Mouse (Mus musculus): Measurements from ENCODE around the gene Rap1b. TPM values are rescaled to one million over a fixed set of nuclear protein-coding genes. Genes with fewer than 3 reads are reported as not detected.
"Not testable (repeated sequence)": the region's sequence is repeated elsewhere in the genome, so short reads cannot be mapped to it uniquely, and the experiment has no call there.

Gene Rap1b
- polyA plus RNA-seq (2015; fragmentation: Nextera tagmentation; extraction: Ambion mirVana), result 130 and 132 TPM in 2 replicates

GRCm38 (mm10) chr10:117845597-117846259, at the start of gene Rap1b:
Rap1b (minus strand) TSS chr10:117846035.
- ATAC-seq (ENCODE audit: low FRiP score, low TSS enrichment) (peak; percentile 97), DNase-seq (ENCODE audit: low spot score) (peak; percentile 98)
- H3K4me3 ChIP-seq (ENCODE audit: low read depth, low read length), result peak within 1 kb of the TSS; percentile 92
- H3K9me3 ChIP-seq (ENCODE audit: control insufficient read depth, low read length), result no peaks in the 10 kb centered on the region
- peaks cover 2% of the 10 kb centered on the region; the same call in 1 of the 2 replicates for H3K4me1 ChIP-seq (replicated peaks; ENCODE audit: control insufficient read depth, insufficient read depth)
- peak within 1 kb of the TSS; percentile 69 for H3K4me2 ChIP-seq (replicated peaks; ENCODE audit: low read depth)
- TF ChIP-seq EP300 (optimal IDR thresholded peaks at IDR 0.05) (no peak), CTCF (IDR thresholded peaks at IDR 0.05; ENCODE audit: low read depth) (no peak)
- H3K36me3 ChIP-seq (ENCODE audit: control insufficient read depth, insufficient read depth, low read length), result no peaks in the 10 kb centered on the region
- 0% methylated on average over 37 of the region's 112 CpGs for WGBS
- H3K27me3 ChIP-seq (ENCODE audit: control insufficient read depth, insufficient read depth, low read length), result no peaks in the 10 kb centered on the region
- H3K27ac ChIP-seq (replicated peaks), result peak within 1 kb of the TSS; percentile 100
- H3K9ac ChIP-seq (ENCODE audit: low read length), result peak within 1 kb of the TSS; percentile 99

- ATAC-seq (ENCODE audit: low FRiP score, low TSS enrichment) (no peak), DNase-seq (ENCODE audit: low spot score) (no peak)
- Histone ChIP-seq H3K27ac (replicated peaks) (no peak overlapping the region), H3K4me2 (replicated peaks; ENCODE audit: low read depth) (no peak overlapping the region), H3K9me3 (ENCODE audit: control insufficient read depth, low read length) (no peaks in the 10 kb centered on the region), H3K4me1 (replicated peaks; ENCODE audit: control insufficient read depth, insufficient read depth) (no peaks in the 10 kb centered on the region), H3K9ac (ENCODE audit: low read length) (no peak overlapping the region), H3K36me3 (ENCODE audit: control insufficient read depth, insufficient read depth, low read length) (no peaks in the 10 kb centered on the region), H3K4me3 (ENCODE audit: low read depth, low read length) (no peak overlapping the region), H3K27me3 (ENCODE audit: control insufficient read depth, insufficient read depth, low read length) (no peaks in the 10 kb centered on the region)
- WGBS, result 60% methylated on average over 4 of the region's 4 CpGs
- no peak for TF ChIP-seq EP300 (optimal IDR thresholded peaks at IDR 0.05)
- no peak for TF ChIP-seq CTCF (IDR thresholded peaks at IDR 0.05; ENCODE audit: low read depth)
Measured at GRCm38 (mm10) chr10:117895186-117895585, 49.4 kb upstream of the Rap1b start.

- H3K4me1 ChIP-seq (replicated peaks; ENCODE audit: control insufficient read depth, insufficient read depth), result no peaks in the 10 kb centered on the region
- H3K27me3 ChIP-seq (ENCODE audit: control insufficient read depth, insufficient read depth, low read length), result no peaks in the 10 kb centered on the region
- no peak overlapping the region for H3K27ac ChIP-seq (replicated peaks)
- H3K9me3 ChIP-seq (ENCODE audit: control insufficient read depth, low read length), result no peaks in the 10 kb centered on the region
- no peak overlapping the region for H3K9ac ChIP-seq (ENCODE audit: low read length)
- ATAC-seq (ENCODE audit: low FRiP score, low TSS enrichment), result no peak
- 90% methylated on average over 17 of the region's 17 CpGs for WGBS
- DNase-seq (ENCODE audit: low spot score), result no peak
- H3K4me3 ChIP-seq (ENCODE audit: low read depth, low read length), result no peak overlapping the region
- TF ChIP-seq EP300 (optimal IDR thresholded peaks at IDR 0.05) (no peak), CTCF (IDR thresholded peaks at IDR 0.05; ENCODE audit: low read depth) (no peak)
- H3K4me2 ChIP-seq (replicated peaks; ENCODE audit: low read depth), result no peak overlapping the region
- H3K36me3 ChIP-seq (ENCODE audit: control insufficient read depth, insufficient read depth, low read length), result no peaks in the 10 kb centered on the region
Measured at GRCm38 (mm10) chr10:117894114-117895035, 48.5 kb upstream of the Rap1b start.

- not testable (repeated sequence) for H3K4me2 ChIP-seq (replicated peaks; ENCODE audit: low read depth); H3K36me3 ChIP-seq (ENCODE audit: control insufficient read depth, insufficient read depth, low read length); H3K27ac ChIP-seq (replicated peaks); ATAC-seq (ENCODE audit: low FRiP score, low TSS enrichment); H3K9ac ChIP-seq (ENCODE audit: low read length); H3K4me3 ChIP-seq (ENCODE audit: low read depth, low read length); H3K27me3 ChIP-seq (ENCODE audit: control insufficient read depth, insufficient read depth, low read length); DNase-seq (ENCODE audit: low spot score); H3K9me3 ChIP-seq (ENCODE audit: control insufficient read depth, low read length); H3K4me1 ChIP-seq (replicated peaks; ENCODE audit: control insufficient read depth, insufficient read depth)
- WGBS, result 25% methylated on average over 12 of the region's 13 CpGs
Measured at GRCm38 (mm10) chr10:117893128-117893527, 47.3 kb upstream of the Rap1b start.

- Histone ChIP-seq H3K9ac (ENCODE audit: low read length) (no peak overlapping the region), H3K4me2 (replicated peaks; ENCODE audit: low read depth) (no peak overlapping the region), H3K27ac (replicated peaks) (no peak overlapping the region), H3K36me3 (ENCODE audit: control insufficient read depth, insufficient read depth, low read length) (no peaks in the 10 kb centered on the region), H3K9me3 (ENCODE audit: control insufficient read depth, low read length) (no peaks in the 10 kb centered on the region), H3K4me1 (replicated peaks; ENCODE audit: control insufficient read depth, insufficient read depth) (no peaks in the 10 kb centered on the region), H3K4me3 (ENCODE audit: low read depth, low read length) (no peak overlapping the region), H3K27me3 (ENCODE audit: control insufficient read depth, insufficient read depth, low read length) (no peaks in the 10 kb centered on the region)
- 81% methylated on average over 10 of the region's 10 CpGs for WGBS
- ATAC-seq (ENCODE audit: low FRiP score, low TSS enrichment), result no peak; the same call in 1 of the 2 replicates
- no peak for DNase-seq (ENCODE audit: low spot score)
- TF ChIP-seq CTCF (IDR thresholded peaks at IDR 0.05; ENCODE audit: low read depth) (no peak), EP300 (optimal IDR thresholded peaks at IDR 0.05) (no peak)
Measured at GRCm38 (mm10) chr10:117891327-117891726, 45.5 kb upstream of the Rap1b start.

- no peak overlapping the region for H3K4me3 ChIP-seq (ENCODE audit: low read depth, low read length)
- no peak overlapping the region for H3K27ac ChIP-seq (replicated peaks)
- H3K27me3 ChIP-seq (ENCODE audit: control insufficient read depth, insufficient read depth, low read length), result no peaks in the 10 kb centered on the region
- no peak overlapping the region for H3K4me2 ChIP-seq (replicated peaks; ENCODE audit: low read depth)
- WGBS, result 71% methylated on average over 15 of the region's 15 CpGs
- no peaks in the 10 kb centered on the region for H3K9me3 ChIP-seq (ENCODE audit: control insufficient read depth, low read length)
- H3K36me3 ChIP-seq (ENCODE audit: control insufficient read depth, insufficient read depth, low read length), result no peaks in the 10 kb centered on the region
- ATAC-seq (ENCODE audit: low FRiP score, low TSS enrichment) (no peak), DNase-seq (ENCODE audit: low spot score) (no peak)
- no peaks in the 10 kb centered on the region for H3K4me1 ChIP-seq (replicated peaks; ENCODE audit: control insufficient read depth, insufficient read depth)
- TF ChIP-seq EP300 (optimal IDR thresholded peaks at IDR 0.05) (no peak), CTCF (IDR thresholded peaks at IDR 0.05; ENCODE audit: low read depth) (no peak)
- no peak overlapping the region for H3K9ac ChIP-seq (ENCODE audit: low read length)
Measured at GRCm38 (mm10) chr10:117888822-117889221, 43.0 kb upstream of the Rap1b start.

All from stomach, postnatal 0 days (tissue).